Mouse (Mus musculus): ENCODE results near the gene Lmbrd1.

GRCm38 (mm10) chr1:24650100-24650499 is 28.3 kb upstream of the Lmbrd1 start:
- TF ChIP-seq CTCF (IDR thresholded peaks at IDR 0.05; ENCODE audit: low read depth) (no peak), EP300 (IDR thresholded peaks at IDR 0.05; ENCODE audit: low read depth) (no peak)
